Mouse (Mus musculus) forebrain, embryonic 13.5 days (tissue): Measurements from ENCODE around the gene Sugp1. TPM values are rescaled to one million over a fixed set of nuclear protein-coding genes. Genes with fewer than 3 reads are reported as not detected.

ENCODE experiments used
- ATAC-seq: fragments of 200-750 bp; cut with Nextera tagmentation; 2 replicates; pipeline ENCODE4 v1.8.0; 2017
- H3K27ac ChIP-seq: fragments of 300-500 bp; sonication (generic); 2 replicates; pipeline ENCODE4 v1.5.1; 2015; ENCODE audit warnings: inconsistent platforms, mild to moderate bottlenecking, moderate library complexity
- H3K27me3 ChIP-seq: fragments of 300-500 bp; sonication (generic); 2 replicates; pipeline ENCODE4 v1.6.1; 2015; ENCODE audit warnings: mild to moderate bottlenecking, inconsistent platforms
- H3K36me3 ChIP-seq: fragments of 300-500 bp; sonication (generic); 2 replicates; pipeline ENCODE4 v1.6.1; 2015; ENCODE audit warnings: mild to moderate bottlenecking, inconsistent platforms; ENCODE audit not compliant: poor library complexity, severe bottlenecking
- H3K4me1 ChIP-seq: fragments of 300-500 bp; sonication (generic); 2 replicates; pipeline ENCODE4 v1.6.1; 2015; ENCODE audit warnings: inconsistent platforms
- H3K4me2 ChIP-seq: fragments of 300-500 bp; sonication (generic); 2 replicates; pipeline ENCODE4 v1.6.1; 2015; ENCODE audit warnings: inconsistent platforms, mild to moderate bottlenecking, moderate library complexity
- H3K4me3 ChIP-seq: fragments of 300-500 bp; sonication (generic); 2 replicates; pipeline ENCODE4 v1.5.1; 2015; ENCODE audit warnings: mild to moderate bottlenecking, inconsistent platforms
- H3K9ac ChIP-seq: fragments of 300-500 bp; sonication (generic); 2 replicates; pipeline ENCODE4 v1.6.1; 2015; ENCODE audit warnings: mild to moderate bottlenecking, inconsistent platforms
- H3K9me3 ChIP-seq: fragments of 300-500 bp; sonication (generic); replicated peaks from 2 replicates; pipeline ENCODE4 v1.6.1; 2016; ENCODE audit warnings: inconsistent platforms
- WGBS: fragments of 180-500 bp; shearing (Covaris S2); methylation state at CpG from one replicate; pipeline ENCODE4 v1.1.7; 2015; 5-methylcytosine and 5-hydroxymethylcytosine counted together
- microRNA-seq: library from miRNA; unstranded; fragments of <30 nt; microRNA quantifications from one replicate; pipeline ENCODE4, GENCODE M21; 2016
- polyA plus RNA-seq: library from polyadenylated mRNA; unstranded; fragments of >200 nt; fragmentation: Nextera tagmentation; extraction: Ambion mirVana; gene quantifications from 2 replicates; pipeline ENCODE4 v1.2.1, GENCODE M21; 2015

The Sugp1 gene
- polyA plus RNA-seq, 1 experiment from 2014 or later = 56.2 TPM

DNA sequence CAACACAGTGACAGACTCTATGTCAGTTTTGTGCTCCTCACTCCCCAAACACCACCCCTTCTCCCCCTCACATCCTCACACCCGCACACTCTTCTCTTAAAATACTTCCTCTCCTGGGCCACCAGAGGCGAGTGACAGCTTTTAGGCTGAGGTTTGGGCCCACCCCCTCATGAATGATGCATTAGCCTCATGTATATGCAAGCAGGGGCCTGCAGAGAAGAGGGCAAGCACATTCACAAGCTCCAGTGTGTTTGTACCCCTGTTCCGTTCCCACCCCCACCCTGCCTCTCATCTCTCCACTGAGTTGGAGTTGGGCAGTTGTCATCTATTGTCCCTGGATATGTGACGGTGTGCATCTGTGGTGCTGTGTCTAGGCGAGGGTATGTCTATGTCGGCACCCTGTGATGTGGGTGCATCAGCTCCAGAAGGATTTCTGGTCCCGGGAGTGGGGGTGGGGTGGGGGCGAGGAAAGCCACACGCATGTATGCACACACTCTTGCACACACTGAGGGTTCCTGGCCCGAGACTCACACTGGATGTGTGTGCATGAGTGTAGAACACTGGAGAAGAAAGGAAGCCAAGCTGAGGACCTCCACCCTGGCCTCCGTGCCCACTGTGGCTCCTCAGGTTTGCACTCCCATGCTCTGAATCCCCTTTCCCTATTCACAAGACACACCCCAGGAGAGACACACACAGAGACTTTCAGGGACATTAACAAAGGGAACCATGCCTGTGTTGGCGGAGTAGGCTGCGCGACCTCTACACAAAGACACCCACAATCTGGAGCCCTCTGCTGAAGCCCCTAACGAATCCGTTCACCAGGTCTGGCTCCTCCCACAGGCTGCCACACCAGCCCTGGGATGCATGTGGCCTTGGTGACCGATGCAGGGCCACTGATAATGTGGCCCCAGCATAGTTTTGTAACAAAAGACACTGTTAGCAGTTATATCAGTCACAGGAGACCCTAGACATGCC lies 76.4 kb downstream of the Sugp1 start:
- WGBS = under 1% methylated on average over 17 of the region's 17 CpGs
- H3K9ac ChIP-seq = peak overlapping the region; percentile 95
- ATAC-seq = peak; percentile 92
- H3K9me3 ChIP-seq = no peaks in the 10 kb centered on the region
- peak overlapping the region; percentile 99 for H3K27ac ChIP-seq
- H3K36me3 ChIP-seq = peaks cover 30% of the 10 kb centered on the region
- peaks cover 17% of the 10 kb centered on the region for H3K27me3 ChIP-seq
- peak overlapping the region; percentile 88 for H3K4me2 ChIP-seq
- peak overlapping the region; percentile 69 for H3K4me3 ChIP-seq
- H3K4me1 ChIP-seq = peaks cover 36% of the 10 kb centered on the region

DNA sequence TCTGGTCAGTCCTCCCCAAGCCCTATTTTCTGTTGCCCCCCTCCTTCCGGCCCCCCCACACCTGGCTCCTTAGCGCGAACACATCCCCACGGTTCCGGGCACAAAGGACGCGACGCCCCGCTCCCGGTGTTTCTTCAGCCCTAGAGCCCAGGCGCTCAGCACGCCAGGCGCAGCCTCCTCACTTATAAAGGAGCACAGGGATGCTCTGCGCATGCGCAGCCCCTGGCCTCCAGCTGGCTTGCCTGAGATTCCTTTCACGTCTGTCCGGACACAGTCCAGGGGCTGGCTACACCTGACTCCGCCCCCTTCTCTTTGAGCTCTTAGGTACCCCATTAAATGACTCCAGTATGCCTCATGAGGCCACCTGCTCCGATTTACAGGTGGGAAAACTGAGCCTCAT lies 78.1 kb downstream of the Sugp1 start, which contains the start of gene Ncan:
Gene Ncan (minus strand): TSS at position 207 of the 400 bp plus-strand sequence.
- ATAC-seq = peak; percentile 76
- peak within 1 kb of the TSS; percentile 88 for H3K4me2 ChIP-seq
- peak within 1 kb of the TSS; percentile 95 for H3K9ac ChIP-seq
- peak within 1 kb of the TSS; percentile 99 for H3K27ac ChIP-seq
- H3K36me3 ChIP-seq = peaks cover 14% of the 10 kb centered on the region
- 2% methylated on average over 19 of the region's 19 CpGs for WGBS
- H3K4me3 ChIP-seq = peak within 1 kb of the TSS; percentile 69
- H3K9me3 ChIP-seq = no peaks in the 10 kb centered on the region
- H3K4me1 ChIP-seq = peaks cover 36% of the 10 kb centered on the region
- peaks cover 15% of the 10 kb centered on the region; the same call in 1 of the 2 replicates for H3K27me3 ChIP-seq

Small RNAs within 50 kb of the gene (microRNA-seq; reads per million reads assigned to microRNA genes)
- gene Mir7066 = not detected

Other genes with a start within 250 kb of the Sugp1 start
- 24.0 and 28.6 TPM in 2 replicates for gene Gmip, start 234.1 kb upstream of the Sugp1 start, polyA plus RNA-seq
- 0.88 and 0.89 TPM in 2 replicates for gene Lpar2, start 220.4 kb upstream of the Sugp1 start, polyA plus RNA-seq
- 63.5 and 67.7 TPM in 2 replicates for gene Pbx4, start 210.3 kb upstream of the Sugp1 start, polyA plus RNA-seq
- gene Cilp2, start 155.1 kb upstream of the Sugp1 start, polyA plus RNA-seq = 1.1 and 1.3 TPM in 2 replicates
- gene Tssk6, start 140.6 kb upstream of the Sugp1 start, polyA plus RNA-seq = 2.5 and 3.4 TPM in 2 replicates
- 172 and 183 TPM in 2 replicates for gene Ndufa13, start 140.3 kb upstream of the Sugp1 start, polyA plus RNA-seq
- gene Yjefn3, start 140.1 kb upstream of the Sugp1 start, polyA plus RNA-seq = 7.2 and 7.9 TPM in 2 replicates
- gene Gatad2a, start 46.4 kb upstream of the Sugp1 start, polyA plus RNA-seq = 29.5 and 31.7 TPM in 2 replicates
- gene Mau2, start 79 bp upstream of the Sugp1 start, polyA plus RNA-seq = 73.0 and 78.5 TPM in 2 replicates
- gene Tm6sf2, start 30.1 kb downstream of the Sugp1 start, polyA plus RNA-seq = 1.1 and 1.3 TPM in 2 replicates
- 0.14 and 0.16 TPM in 2 replicates for gene Hapln4, start 40.6 kb downstream of the Sugp1 start, polyA plus RNA-seq
- 100 and 102 TPM in 2 replicates for gene Ncan, start 78.1 kb downstream of the Sugp1 start, polyA plus RNA-seq
- 33.4 and 37.4 TPM in 2 replicates for gene Nr2c2ap, start 88.5 kb downstream of the Sugp1 start, polyA plus RNA-seq
- 12.2 and 14.2 TPM in 2 replicates for gene Rfxank, start 96.3 kb downstream of the Sugp1 start, polyA plus RNA-seq
- 47.4 and 48.0 TPM in 2 replicates for gene Borcs8, start 96.7 kb downstream of the Sugp1 start, polyA plus RNA-seq
- 0.23 and 0.45 TPM in 2 replicates for gene Mef2b, start 96.9 kb downstream of the Sugp1 start, polyA plus RNA-seq
- 50.2 and 59.5 TPM in 2 replicates for gene Tmem161a, start 129.5 kb downstream of the Sugp1 start, polyA plus RNA-seq
- gene Slc25a42, start 169.5 kb downstream of the Sugp1 start, polyA plus RNA-seq = 2.0 and 3.0 TPM in 2 replicates
- 75.9 and 76.7 TPM in 2 replicates for gene Sugp2, start 191.4 kb downstream of the Sugp1 start, polyA plus RNA-seq
- 52.8 and 60.1 TPM in 2 replicates for gene Armc6, start 191.7 kb downstream of the Sugp1 start, polyA plus RNA-seq
- gene Homer3, start 240.0 kb downstream of the Sugp1 start, polyA plus RNA-seq = 65.0 and 66.0 TPM in 2 replicates